ENCODE assay signal across 8 mouse cellular contexts in the genomic region with DNA sequence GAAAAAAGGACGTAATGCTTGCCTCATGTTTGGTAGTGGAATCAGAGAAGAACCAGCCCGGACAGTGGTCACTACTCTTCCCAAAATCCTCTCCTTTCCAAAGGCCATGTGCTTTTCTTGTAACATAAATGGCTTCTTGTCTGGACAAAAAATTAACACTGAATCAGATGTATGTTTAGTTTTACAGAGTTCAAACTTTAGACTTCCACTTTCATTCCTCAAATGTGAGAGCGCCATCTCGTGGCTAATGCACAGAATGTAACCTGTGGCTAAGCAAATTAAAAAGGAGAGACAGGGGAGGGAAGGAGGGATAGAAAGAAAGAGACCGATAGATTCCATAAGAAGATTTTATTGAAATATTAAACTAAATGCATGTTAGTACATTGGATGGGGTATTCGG. TPM values are rescaled to one million over a fixed set of nuclear protein-coding genes. Genes with fewer than 3 reads are reported as not detected.
A peak's percentile ranks its signal among the peaks of the same experiment; 100 is the strongest.
DNase-seq lines count a peak whose midpoint lies in the region; ATAC-seq and TF ChIP-seq lines count a peak whose summit lies in the region.

No protein-coding gene starts in this region.

- DNase-seq in liver (peak; percentile 53), ZHBTc4 (ENCODE audit: low read depth, low spot score) (peak; percentile 75)
- no peak for DNase-seq in liver, embryonic 11.5 days (ENCODE audit: low spot score)
- peak; percentile 85 for DNase-seq in embryonic facial prominence, embryonic 11.5 days (ENCODE audit: low spot score)
- peak; percentile 75 for DNase-seq in kidney, postnatal 10 days
- DNase-seq in liver, postnatal 0 days: peak; percentile 48
- no peak for DNase-seq in yolk sac, embryonic 10.5 days (ENCODE audit: low spot score)

- no peak overlapping the region for H3K27ac ChIP-seq in liver, embryonic 11.5 days (ENCODE audit: low read depth, low read length)
- H3K27ac ChIP-seq in embryonic facial prominence, embryonic 11.5 days (replicated peaks; ENCODE audit: low read depth, low read length): no peak overlapping the region
- no peak overlapping the region for H3K27ac ChIP-seq in liver, postnatal 0 days (ENCODE audit: low read depth)
- no peak overlapping the region for H3K27ac ChIP-seq in neural tube, embryonic 14.5 days (ENCODE audit: low read depth, low read length)

- no peak for TF ChIP-seq EP300 in liver, postnatal 0 days (IDR thresholded peaks at IDR 0.05; ENCODE audit: low read depth)

- no peak overlapping the region for H3K4me3 ChIP-seq in liver, embryonic 11.5 days (ENCODE audit: low read depth, low read length)
- no peak overlapping the region for H3K4me3 ChIP-seq in embryonic facial prominence, embryonic 11.5 days (ENCODE audit: low read depth, low read length)
- no peak overlapping the region for H3K4me3 ChIP-seq in liver, postnatal 0 days (ENCODE audit: low read depth, low read length)
- no peak overlapping the region for H3K4me3 ChIP-seq in neural tube, embryonic 14.5 days (ENCODE audit: low read depth, low read length)

- ATAC-seq in liver, embryonic 11.5 days (replicated peaks; ENCODE audit: low FRiP score): no peak
- ATAC-seq in embryonic facial prominence, embryonic 11.5 days (replicated peaks; ENCODE audit: insufficient number of reproducible peaks, low FRiP score, low TSS enrichment, low read depth): no peak
- no peak for ATAC-seq in liver, postnatal 0 days
- ATAC-seq in neural tube, embryonic 14.5 days (ENCODE audit: low read depth): 0 out of 2 replicates have a peak, but pooled peaks have one; percentile 49

- no peaks in the 10 kb centered on the region for H3K4me1 ChIP-seq in liver, embryonic 11.5 days (replicated peaks; ENCODE audit: control insufficient read depth, insufficient read depth, low read length)
- H3K4me1 ChIP-seq in embryonic facial prominence, embryonic 11.5 days (ENCODE audit: control insufficient read depth, insufficient read depth, low read length): no peaks in the 10 kb centered on the region; the same call in 1 of the 2 replicates
- no peaks in the 10 kb centered on the region for H3K4me1 ChIP-seq in liver, postnatal 0 days (ENCODE audit: insufficient read depth)
- H3K4me1 ChIP-seq in neural tube, embryonic 14.5 days (ENCODE audit: control insufficient read depth, insufficient read depth, low read length): no peaks in the 10 kb centered on the region

- peak; percentile 77 for TF ChIP-seq CTCF in liver, postnatal 0 days (IDR thresholded peaks at IDR 0.05; ENCODE audit: low read depth)

- no peaks in the 10 kb centered on the region for H3K36me3 ChIP-seq in liver, embryonic 11.5 days (ENCODE audit: control insufficient read depth, insufficient read depth, low read length)
- H3K36me3 ChIP-seq in embryonic facial prominence, embryonic 11.5 days (replicated peaks; ENCODE audit: control insufficient read depth, insufficient read depth, low read depth, low read length): no peaks in the 10 kb centered on the region
- H3K36me3 ChIP-seq in liver, postnatal 0 days (replicated peaks; ENCODE audit: insufficient read depth, low read length): no peaks in the 10 kb centered on the region
- H3K36me3 ChIP-seq in neural tube, embryonic 14.5 days (ENCODE audit: control insufficient read depth, insufficient read depth, low read length): no peaks in the 10 kb centered on the region

- WGBS in liver, embryonic 11.5 days: 39% methylated on average over 6 of the region's 6 CpGs
- 47% methylated on average over 6 of the region's 6 CpGs for WGBS in embryonic facial prominence, embryonic 11.5 days
- WGBS in liver, postnatal 0 days (ENCODE audit: insufficient replicate concordance): 36% methylated on average over 6 of the region's 6 CpGs
- 44% methylated on average over 6 of the region's 6 CpGs for WGBS in neural tube, embryonic 14.5 days

- no peak overlapping the region for H3K4me2 ChIP-seq in liver, embryonic 11.5 days
- H3K4me2 ChIP-seq in embryonic facial prominence, embryonic 11.5 days (ENCODE audit: low read depth, low read length): no peak overlapping the region
- no peak overlapping the region for H3K4me2 ChIP-seq in liver, postnatal 0 days (ENCODE audit: low read depth, low read length)
- H3K4me2 ChIP-seq in neural tube, embryonic 14.5 days (ENCODE audit: low read depth, low read length): no peak overlapping the region

- H3K9me3 ChIP-seq in liver, embryonic 11.5 days (ENCODE audit: control insufficient read depth, low read length): no peaks in the 10 kb centered on the region
- no peaks in the 10 kb centered on the region for H3K9me3 ChIP-seq in embryonic facial prominence, embryonic 11.5 days (replicated peaks; ENCODE audit: control insufficient read depth, low read length)
- H3K9me3 ChIP-seq in liver, postnatal 0 days (ENCODE audit: low read length): no peaks in the 10 kb centered on the region
- H3K9me3 ChIP-seq in neural tube, embryonic 14.5 days (ENCODE audit: control insufficient read depth, low read length): no peaks in the 10 kb centered on the region

- no peaks in the 10 kb centered on the region for H3K27me3 ChIP-seq in liver, embryonic 11.5 days (replicated peaks; ENCODE audit: control insufficient read depth, insufficient read depth, low read length)
- no peaks in the 10 kb centered on the region for H3K27me3 ChIP-seq in embryonic facial prominence, embryonic 11.5 days (ENCODE audit: control insufficient read depth, insufficient read depth, low read length)
- no peaks in the 10 kb centered on the region for H3K27me3 ChIP-seq in liver, postnatal 0 days (ENCODE audit: insufficient read depth, low read length)
- no peaks in the 10 kb centered on the region for H3K27me3 ChIP-seq in neural tube, embryonic 14.5 days (ENCODE audit: control insufficient read depth, insufficient read depth, low read length)

- H3K9ac ChIP-seq in liver, embryonic 11.5 days (ENCODE audit: low read depth, low read length): no peak overlapping the region
- H3K9ac ChIP-seq in embryonic facial prominence, embryonic 11.5 days (replicated peaks; ENCODE audit: low read length): no peak overlapping the region
- no peak overlapping the region for H3K9ac ChIP-seq in liver, postnatal 0 days (replicated peaks)
- no peak overlapping the region for H3K9ac ChIP-seq in neural tube, embryonic 14.5 days (replicated peaks; ENCODE audit: low read depth, low read length)

RNA-seq across cellular contexts. Expression of gene 0610040J01Rik, which starts 45.4 kb away (rescaled TPM):
- 11.8 and 15.4 TPM in 2 replicates for polyA plus RNA-seq in liver, embryonic 11.5 days (2014; fragmentation: Nextera tagmentation; extraction: Ambion mirVana)
- 2.1 and 3.1 TPM in 2 replicates for polyA plus RNA-seq in embryonic facial prominence, embryonic 11.5 days (2014; fragmentation: Nextera tagmentation; extraction: Ambion mirVana)
- 26.8 and 31.7 TPM in 2 replicates for polyA plus RNA-seq in liver, postnatal 0 days (2015; fragmentation: Nextera tagmentation; extraction: Ambion mirVana)
- 1.5 and 3.6 TPM in 2 replicates for polyA plus RNA-seq in neural tube, embryonic 14.5 days (2014; fragmentation: Nextera tagmentation; extraction: Ambion mirVana)

Comparison
In these comparisons a context has a peak if more than half of its experiments do, and no peak if none do; other contexts are left out.
1. DNase-seq: peak in liver (single experiment), ZHBTc4 (single experiment), embryonic facial prominence, embryonic 11.5 days (single experiment), kidney, postnatal 10 days (single experiment) and liver, postnatal 0 days (single experiment); none in liver, embryonic 11.5 days (single experiment) and yolk sac, embryonic 10.5 days (single experiment).